Mouse (Mus musculus): Measurements from ENCODE around the gene Cog2.

DNA sequence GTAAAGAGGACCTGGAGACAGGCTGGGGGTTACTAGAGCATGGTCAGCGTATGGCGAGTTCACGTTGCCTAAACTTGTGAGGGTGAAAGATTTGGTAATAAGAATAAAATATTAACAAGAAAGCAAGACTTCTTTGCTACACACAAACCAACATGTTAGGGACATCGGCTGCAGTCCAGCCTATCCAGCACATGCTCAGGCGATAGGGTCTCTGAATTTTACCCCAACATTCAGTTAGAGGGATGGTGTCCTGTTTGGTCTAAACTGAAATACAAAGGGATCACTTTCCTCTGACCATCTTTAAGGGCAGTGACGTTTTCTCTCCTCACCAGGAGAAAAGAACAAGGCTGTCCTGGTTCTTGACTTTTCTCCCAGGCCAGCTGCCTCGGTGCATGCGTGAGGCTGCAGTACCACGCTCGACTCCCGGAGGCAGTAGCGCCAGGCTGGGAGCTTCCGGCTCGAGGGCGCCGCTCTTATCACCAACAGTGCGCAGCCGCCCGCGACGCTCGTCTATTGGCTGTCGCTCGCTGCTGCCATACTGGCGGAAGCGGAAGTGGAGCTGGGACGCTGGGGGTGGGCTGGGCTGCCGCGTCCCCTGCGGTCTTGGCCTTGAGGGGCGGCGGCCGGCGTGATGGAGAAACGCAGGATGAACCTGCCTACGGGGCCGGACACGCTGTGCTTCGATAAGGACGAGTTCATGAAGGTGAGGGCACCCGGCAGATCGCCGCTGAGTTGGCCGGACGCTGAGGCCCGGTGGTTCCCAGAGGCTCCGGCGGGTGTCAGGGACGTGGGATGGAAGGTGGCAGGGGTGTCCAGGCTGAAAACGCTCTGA is at the start of gene Cog2:
- TF ChIP-seq CHD2 (IDR thresholded peaks at IDR 0.05; ENCODE audit: low read depth, low read length) (no peak), ZNF384 (IDR thresholded peaks at IDR 0.05; ENCODE audit: low read depth, low read length) (no peak), HCFC1 (IDR thresholded peaks at IDR 0.05; ENCODE audit: borderline replicate concordance, insufficient read depth, low read length) (peak; percentile 69), MAFK (IDR thresholded peaks at IDR 0.05; ENCODE audit: insufficient read depth, low read depth, low read length) (no peak), ZC3H11A (IDR thresholded peaks at IDR 0.05; ENCODE audit: borderline replicate concordance, low read depth, low read length) (no peak)

Measured in ES-E14 (cell line).